Mouse (Mus musculus) G1E (cell line): ENCODE measurements around the gene Myoz1.

Experiments
- CTCF ChIP-seq: IDR thresholded peaks from 2 replicates; pipeline ENCODE4 v1.5.1; 2012; ENCODE audit warnings: low read depth, low read length, inconsistent platforms, mixed read lengths
- GATA1 ChIP-seq: IDR thresholded peaks from 2 replicates; pipeline ENCODE4 v1.6.1; 2012; ENCODE audit warnings: borderline replicate concordance, low read length, inconsistent platforms, mixed read lengths
- POLR2AphosphoS5 ChIP-seq: IDR thresholded peaks from 2 replicates; pipeline ENCODE4 v1.6.1; 2012; ENCODE audit warnings: low read depth, low read length, inconsistent platforms; ENCODE audit not compliant: insufficient replicate concordance

GRCm38 (mm10) chr14:20654690-20655421, 1.5 kb downstream of the Myoz1 start:
- TF ChIP-seq CTCF (no peak), GATA1 (no peak), POLR2AphosphoS5 (no peak)
